ENCODE assay signal across 23 mouse cellular contexts in genomic region chr3:101289406-101289805, GRCm38 (mm10). TPM values are rescaled to one million over a fixed set of nuclear protein-coding genes. Genes with fewer than 3 reads are reported as not detected.
"Had no signal": no experiment of that assay in that cellular context is flagged by ENCODE, and none has a peak within 500 bp of the region (broad histone marks: within the 10 kb centered on the region; RNA-seq: fewer than 3 reads in every experiment).

No protein-coding gene starts in this region.

- DNase-seq: kidney, adult 2 months; kidney, postnatal 14 days; left cerebral cortex, postnatal 4 days; lung, embryonic 14.5 days; lung, postnatal 10 days; right cerebral cortex, postnatal 4 days; spleen, adult 18-20 months had no signal

- H3K4me3 ChIP-seq: kidney, embryonic 15.5 days; limb, embryonic 13.5 days; liver, embryonic 15.5 days; megakaryocyte, embryonic 14.5 days; midbrain, embryonic 12.5 days; neural tube, embryonic 15.5 days had no signal

- H3K36me3 ChIP-seq: kidney, embryonic 15.5 days; limb, embryonic 13.5 days; liver, embryonic 15.5 days; midbrain, embryonic 12.5 days; neural tube, embryonic 15.5 days had no signal

- H3K27me3 ChIP-seq: limb, embryonic 13.5 days; neural tube, embryonic 15.5 days had no signal

- H3K9me3 ChIP-seq: kidney, embryonic 15.5 days; limb, embryonic 13.5 days; liver, embryonic 15.5 days; midbrain, embryonic 12.5 days; neural tube, embryonic 15.5 days had no signal

- ATAC-seq: intestine, embryonic 16.5 days; midbrain, embryonic 16.5 days had no signal

- H3K4me2 ChIP-seq: kidney, embryonic 15.5 days; limb, embryonic 13.5 days; liver, embryonic 11.5 days; liver, embryonic 15.5 days; lung, embryonic 14.5 days; midbrain, embryonic 12.5 days; neural tube, embryonic 15.5 days had no signal

- H3K9ac ChIP-seq: kidney, embryonic 15.5 days; limb, embryonic 13.5 days; liver, embryonic 15.5 days; lung, embryonic 14.5 days; midbrain, embryonic 12.5 days; neural tube, embryonic 15.5 days had no signal

- H3K27ac ChIP-seq: kidney, embryonic 15.5 days; limb, embryonic 13.5 days; liver, embryonic 15.5 days; macrophage; midbrain, embryonic 12.5 days; neural tube, embryonic 15.5 days; stomach, postnatal 0 days had no signal

- H3K4me1 ChIP-seq: kidney, embryonic 15.5 days; liver, embryonic 15.5 days; neural tube, embryonic 15.5 days had no signal

RNA-seq across cellular contexts. Expression of gene Cd2, which starts 1.7 kb away (rescaled TPM):
- total RNA-seq: layer of hippocampus, adult 8-10 months; layer of hippocampus, postnatal 14 days; left cerebral cortex, adult 18-20 months; left cerebral cortex, postnatal 10 days had no signal
- polyA plus RNA-seq: kidney, embryonic 15.5 days; limb, embryonic 13.5 days; liver, embryonic 11.5 days; midbrain, embryonic 12.5 days; midbrain, embryonic 16.5 days; neural tube, embryonic 11.5 days; neural tube, embryonic 15.5 days; stomach, postnatal 0 days had no signal
